Mouse (Mus musculus): ENCODE data around the gene Abhd6. TPM values are rescaled to one million over a fixed set of nuclear protein-coding genes. Genes with fewer than 3 reads are reported as not detected.
A peak's percentile ranks its signal among the peaks of the same experiment; 100 is the strongest.

The Abhd6 gene
- polyA plus RNA-seq, 1 experiment from 2014 or later = 31.6 TPM

DNA sequence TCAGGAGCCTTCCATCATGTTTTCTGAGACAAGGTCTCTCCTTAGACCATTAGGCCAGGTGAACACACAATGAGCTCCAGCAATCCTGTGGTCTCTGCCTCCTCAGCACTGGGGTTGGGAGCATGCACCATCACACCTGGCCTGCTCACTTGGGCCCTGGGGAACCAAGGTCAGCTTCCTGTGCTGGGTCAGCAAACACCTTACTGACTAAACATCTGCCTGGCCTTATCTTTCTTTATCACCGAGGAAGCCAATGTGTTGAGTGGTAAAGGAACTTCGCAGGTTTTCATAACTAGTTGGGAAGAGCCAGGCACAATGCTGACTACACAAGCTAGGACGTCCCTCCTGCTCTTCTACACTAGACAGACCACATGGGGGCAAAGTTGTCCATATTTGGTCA is 12.7 kb upstream of the Abhd6 start:
- Histone ChIP-seq H3K27ac (replicated peaks; ENCODE audit: low read depth, low read length) (no peak overlapping the region), H3K4me1 (ENCODE audit: control insufficient read depth, insufficient read depth, low read length) (no peaks in the 10 kb centered on the region), H3K9me3 (ENCODE audit: control insufficient read depth, low read length) (no peaks in the 10 kb centered on the region), H3K4me2 (ENCODE audit: low read length) (no peak overlapping the region), H3K9ac (replicated peaks; ENCODE audit: low read length) (no peak overlapping the region), H3K27me3 (ENCODE audit: control insufficient read depth, insufficient read depth, low read length) (no peaks in the 10 kb centered on the region), H3K36me3 (ENCODE audit: control insufficient read depth, insufficient read depth, low read length) (no peaks in the 10 kb centered on the region), H3K4me3 (replicated peaks; ENCODE audit: low read depth, low read length) (no peak overlapping the region)
- WGBS = 79% methylated on average over 3 of the region's 3 CpGs
- DNase-seq (no peak), ATAC-seq (ENCODE audit: low FRiP score, low TSS enrichment) (no peak)

DNA sequence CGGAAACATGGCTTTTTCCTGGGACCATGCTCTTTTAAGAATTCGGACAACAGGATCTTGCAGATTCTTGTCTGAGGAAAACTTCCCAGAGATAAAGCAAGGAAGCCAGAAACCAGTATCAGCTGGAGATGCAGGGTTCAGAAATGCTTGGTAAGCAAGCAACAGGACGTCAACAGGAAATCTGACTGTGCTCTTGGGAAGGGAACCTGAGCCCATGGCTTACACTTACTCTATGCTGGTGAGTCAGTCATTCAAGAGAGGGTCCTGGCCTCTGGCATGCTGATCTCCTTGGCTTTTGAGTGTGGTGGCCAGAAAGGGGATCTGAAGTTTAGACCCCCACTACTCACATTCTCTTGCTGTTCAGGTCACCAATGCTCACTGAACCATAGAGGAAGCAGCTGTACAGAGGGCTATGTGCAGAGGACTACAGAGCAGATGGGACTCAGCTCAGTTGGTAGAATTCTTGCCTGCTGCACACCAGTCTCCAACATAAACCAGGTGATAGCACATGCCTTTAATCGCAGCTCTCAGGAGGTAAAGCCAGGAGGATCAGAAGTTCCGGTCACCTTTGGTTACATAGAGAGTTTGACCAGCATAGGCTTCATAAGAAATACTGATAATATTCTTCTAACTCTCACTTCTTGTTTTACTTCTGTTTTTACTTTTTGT is 11.5 kb upstream of the Abhd6 start:
- Histone ChIP-seq H3K9ac (replicated peaks; ENCODE audit: low read length) (no peak overlapping the region), H3K4me2 (ENCODE audit: low read length) (no peak overlapping the region), H3K36me3 (ENCODE audit: control insufficient read depth, insufficient read depth, low read length) (no peaks in the 10 kb centered on the region), H3K4me1 (ENCODE audit: control insufficient read depth, insufficient read depth, low read length) (no peaks in the 10 kb centered on the region), H3K27me3 (ENCODE audit: control insufficient read depth, insufficient read depth, low read length) (no peaks in the 10 kb centered on the region), H3K4me3 (replicated peaks; ENCODE audit: low read depth, low read length) (no peak overlapping the region), H3K9me3 (ENCODE audit: control insufficient read depth, low read length) (no peaks in the 10 kb centered on the region), H3K27ac (replicated peaks; ENCODE audit: low read depth, low read length) (no peak overlapping the region)
- WGBS = 89% methylated on average over 5 of the region's 5 CpGs
- no peak for DNase-seq
- no peak for ATAC-seq (ENCODE audit: low FRiP score, low TSS enrichment)

- WGBS = 72% methylated on average over 6 of the region's 6 CpGs
- Histone ChIP-seq H3K27ac (replicated peaks; ENCODE audit: low read depth, low read length) (no peak overlapping the region), H3K9ac (replicated peaks; ENCODE audit: low read length) (no peak overlapping the region), H3K36me3 (ENCODE audit: control insufficient read depth, insufficient read depth, low read length) (no peaks in the 10 kb centered on the region), H3K9me3 (ENCODE audit: control insufficient read depth, low read length) (no peaks in the 10 kb centered on the region), H3K4me3 (replicated peaks; ENCODE audit: low read depth, low read length) (no peak overlapping the region), H3K4me1 (ENCODE audit: control insufficient read depth, insufficient read depth, low read length) (no peaks in the 10 kb centered on the region), H3K4me2 (ENCODE audit: low read length) (no peak overlapping the region), H3K27me3 (ENCODE audit: control insufficient read depth, insufficient read depth, low read length) (no peaks in the 10 kb centered on the region)
- ATAC-seq (ENCODE audit: low FRiP score, low TSS enrichment) (no peak), DNase-seq (no peak)
Measured at GRCm38 (mm10) chr14:7992158-7992557, 10.5 kb upstream of the Abhd6 start.

DNA sequence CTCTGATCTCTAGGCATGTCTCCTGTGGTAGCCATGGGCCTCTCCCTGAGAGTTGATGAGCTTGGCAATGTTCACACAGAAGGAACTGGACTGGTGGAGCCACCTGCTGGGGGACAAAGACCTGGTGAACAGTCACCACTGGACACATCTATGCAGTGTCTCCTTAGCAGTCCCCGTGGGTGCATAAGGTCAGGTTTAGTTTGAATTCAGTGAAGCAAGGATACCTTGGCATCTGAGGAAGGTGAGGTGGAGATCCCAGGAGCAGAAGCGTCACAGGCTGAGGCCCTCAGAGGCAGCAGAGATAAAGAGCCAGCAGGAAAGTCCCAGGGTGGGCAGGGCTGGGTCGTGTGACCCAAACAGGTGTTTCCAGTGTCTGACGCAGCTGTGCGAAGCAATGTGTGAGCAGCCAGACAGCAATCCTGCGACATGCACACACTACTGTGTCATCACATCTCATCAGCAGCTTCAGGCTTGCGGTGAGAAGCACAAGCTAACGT is 8.4 kb upstream of the Abhd6 start, which contains the start of gene Dnase1l3:
Dnase1l3 (minus strand) TSS at position 303 of the 497 bp plus-strand sequence.
- Histone ChIP-seq H3K4me3 (replicated peaks; ENCODE audit: low read depth, low read length) (no peak within 1 kb of the TSS), H3K4me2 (ENCODE audit: low read length) (no peak within 1 kb of the TSS), H3K27me3 (ENCODE audit: control insufficient read depth, insufficient read depth, low read length) (no peaks in the 10 kb centered on the region), H3K9me3 (ENCODE audit: control insufficient read depth, low read length) (no peaks in the 10 kb centered on the region), H3K9ac (replicated peaks; ENCODE audit: low read length) (no peak within 1 kb of the TSS), H3K4me1 (ENCODE audit: control insufficient read depth, insufficient read depth, low read length) (no peaks in the 10 kb centered on the region), H3K36me3 (ENCODE audit: control insufficient read depth, insufficient read depth, low read length) (no peaks in the 10 kb centered on the region), H3K27ac (replicated peaks; ENCODE audit: low read depth, low read length) (no peak within 1 kb of the TSS)
- ATAC-seq (ENCODE audit: low FRiP score, low TSS enrichment) (no peak), DNase-seq (peak; percentile 31)
- WGBS = 75% methylated on average over 8 of the region's 8 CpGs

DNA sequence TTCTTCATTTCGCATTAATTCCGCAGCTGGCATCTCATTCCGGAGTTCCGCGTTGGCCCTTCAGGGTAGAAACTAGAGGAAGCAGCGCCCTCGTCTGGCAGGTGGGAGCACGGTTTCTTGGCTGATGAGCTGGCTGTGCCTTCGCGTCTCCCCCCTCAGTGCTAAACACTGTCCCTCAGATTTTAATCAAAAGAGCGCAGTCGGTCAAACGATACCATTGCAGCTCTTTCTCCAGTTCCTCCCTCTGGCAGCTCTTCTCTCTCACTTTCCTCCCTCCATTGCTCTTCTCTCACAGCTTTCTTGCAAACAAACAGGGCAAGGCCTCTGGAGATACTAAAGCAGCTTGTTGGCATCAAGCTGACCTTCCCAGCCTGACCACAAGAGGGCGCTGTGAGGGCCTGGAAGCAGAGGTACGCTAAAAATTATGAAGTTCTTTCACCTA is 5.4 kb upstream of the Abhd6 start:
- no peak overlapping the region for H3K27ac ChIP-seq (replicated peaks; ENCODE audit: low read depth, low read length)
- DNase-seq = peak; percentile 91
- H3K9ac ChIP-seq (replicated peaks; ENCODE audit: low read length) = no peak overlapping the region
- peak; percentile 60; the same call in 1 of the 2 replicates for ATAC-seq (ENCODE audit: low FRiP score, low TSS enrichment)
- 2% methylated on average over 15 of the region's 15 CpGs for WGBS
- no peaks in the 10 kb centered on the region for H3K9me3 ChIP-seq (ENCODE audit: control insufficient read depth, low read length)
- H3K4me3 ChIP-seq (replicated peaks; ENCODE audit: low read depth, low read length) = no peak overlapping the region
- no peaks in the 10 kb centered on the region for H3K36me3 ChIP-seq (ENCODE audit: control insufficient read depth, insufficient read depth, low read length)
- H3K4me2 ChIP-seq (ENCODE audit: low read length) = peak overlapping the region; percentile 46
- peaks cover 16% of the 10 kb centered on the region for H3K27me3 ChIP-seq (ENCODE audit: control insufficient read depth, insufficient read depth, low read length)
- no peaks in the 10 kb centered on the region for H3K4me1 ChIP-seq (ENCODE audit: control insufficient read depth, insufficient read depth, low read length)

DNA sequence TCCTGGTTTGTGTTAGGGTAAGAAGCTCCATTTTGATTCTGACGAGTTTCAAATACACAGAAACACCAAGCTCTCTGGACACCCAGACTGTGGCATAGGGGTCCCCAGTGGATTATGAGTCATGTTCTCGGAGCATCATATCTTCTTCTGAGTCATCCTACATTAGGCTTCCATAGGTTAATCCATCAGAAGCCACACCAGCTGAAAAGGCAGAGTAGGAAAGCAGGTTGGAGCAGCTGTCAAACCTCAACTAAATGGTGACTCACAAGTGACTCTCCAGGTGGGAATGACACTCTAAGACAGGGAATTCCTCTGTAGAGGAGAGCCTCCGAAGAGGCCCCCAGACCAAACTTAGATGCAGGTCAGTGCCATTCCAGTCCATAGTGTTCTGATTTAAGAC is 3.7 kb upstream of the Abhd6 start:
- no peak overlapping the region for H3K27ac ChIP-seq (replicated peaks; ENCODE audit: low read depth, low read length)

DNA sequence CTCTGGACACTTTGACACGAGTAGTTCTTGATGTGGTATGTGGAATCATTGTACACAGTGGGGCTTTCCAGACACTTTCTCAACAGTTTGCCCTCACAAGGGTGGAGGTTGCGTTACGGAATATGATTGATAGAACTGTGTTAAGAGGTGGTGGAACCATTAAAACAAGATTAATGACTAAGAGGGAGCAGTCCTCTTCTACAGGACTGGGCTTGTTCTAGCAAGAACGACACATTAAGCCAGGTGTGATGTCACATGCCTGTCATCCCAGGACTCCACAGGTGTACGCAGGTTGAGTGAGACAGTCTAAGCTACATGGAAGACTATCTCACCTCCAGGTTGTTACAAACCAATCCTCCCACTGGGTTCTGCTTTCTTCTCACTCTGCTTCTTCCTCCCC is 3.3 kb upstream of the Abhd6 start:
- Histone ChIP-seq H3K27me3 (ENCODE audit: control insufficient read depth, insufficient read depth, low read length) (peaks cover 16% of the 10 kb centered on the region), H3K9me3 (ENCODE audit: control insufficient read depth, low read length) (no peaks in the 10 kb centered on the region), H3K4me3 (replicated peaks; ENCODE audit: low read depth, low read length) (no peak overlapping the region), H3K9ac (replicated peaks; ENCODE audit: low read length) (no peak overlapping the region), H3K36me3 (ENCODE audit: control insufficient read depth, insufficient read depth, low read length) (no peaks in the 10 kb centered on the region), H3K4me1 (ENCODE audit: control insufficient read depth, insufficient read depth, low read length) (peaks cover 7% of the 10 kb centered on the region), H3K27ac (replicated peaks; ENCODE audit: low read depth, low read length) (no peak overlapping the region), H3K4me2 (ENCODE audit: low read length) (no peak overlapping the region)
- no peak for ATAC-seq (ENCODE audit: low FRiP score, low TSS enrichment)
- no peak for DNase-seq
- WGBS = 84% methylated on average over 5 of the region's 5 CpGs

More for the DNA sequence above, 3.7 kb upstream of the Abhd6 start:
- 82% methylated on average over 3 of the region's 3 CpGs for WGBS
- H3K27me3 ChIP-seq (ENCODE audit: control insufficient read depth, insufficient read depth, low read length) = peaks cover 16% of the 10 kb centered on the region
- no peak overlapping the region for H3K4me2 ChIP-seq (ENCODE audit: low read length)
- H3K4me1 ChIP-seq (ENCODE audit: control insufficient read depth, insufficient read depth, low read length) = peaks cover 4% of the 10 kb centered on the region
- H3K9ac ChIP-seq (replicated peaks; ENCODE audit: low read length) = no peak overlapping the region
- no peaks in the 10 kb centered on the region for H3K9me3 ChIP-seq (ENCODE audit: control insufficient read depth, low read length)
- no peak overlapping the region for H3K4me3 ChIP-seq (replicated peaks; ENCODE audit: low read depth, low read length)
- no peaks in the 10 kb centered on the region for H3K36me3 ChIP-seq (ENCODE audit: control insufficient read depth, insufficient read depth, low read length)
- DNase-seq = no peak
- ATAC-seq (ENCODE audit: low FRiP score, low TSS enrichment) = no peak

DNA sequence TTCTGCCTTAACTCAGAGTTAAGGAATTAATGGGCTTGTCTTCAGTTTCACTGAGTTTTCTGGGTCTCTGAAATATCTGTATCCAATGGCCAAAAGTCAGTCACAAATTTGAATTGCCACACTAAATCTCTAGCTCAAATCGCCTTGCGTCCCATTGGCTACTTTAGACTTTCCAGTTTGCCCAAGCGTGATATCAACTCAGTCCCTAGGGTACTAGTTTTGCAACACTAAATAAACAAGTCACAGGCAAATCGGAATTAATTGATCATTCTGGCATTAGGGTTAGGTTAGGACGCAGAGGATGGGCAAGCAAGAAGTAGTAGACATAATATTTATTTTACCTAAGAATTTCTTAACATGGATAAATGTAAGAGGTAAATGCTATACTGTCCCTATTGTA is 2.5 kb upstream of the Abhd6 start:
- Histone ChIP-seq H3K27ac (replicated peaks; ENCODE audit: low read depth, low read length) (no peak overlapping the region), H3K4me3 (replicated peaks; ENCODE audit: low read depth, low read length) (no peak overlapping the region), H3K9me3 (ENCODE audit: control insufficient read depth, low read length) (no peaks in the 10 kb centered on the region), H3K36me3 (ENCODE audit: control insufficient read depth, insufficient read depth, low read length) (no peaks in the 10 kb centered on the region), H3K4me1 (ENCODE audit: control insufficient read depth, insufficient read depth, low read length) (peaks cover 7% of the 10 kb centered on the region), H3K27me3 (ENCODE audit: control insufficient read depth, insufficient read depth, low read length) (peaks cover 16% of the 10 kb centered on the region), H3K9ac (replicated peaks; ENCODE audit: low read length) (no peak overlapping the region), H3K4me2 (ENCODE audit: low read length) (no peak overlapping the region)
- DNase-seq (no peak), ATAC-seq (ENCODE audit: low FRiP score, low TSS enrichment) (no peak)
- 89% methylated on average over 5 of the region's 5 CpGs for WGBS
